Mouse (Mus musculus) CH12F3 (cell line): ENCODE results near the gene Zfp639.

Experiments used
- in situ Hi-C: fragments of 300-500 bp; cut with MboI; formaldehyde crosslinking; loops from 2 replicates; pipeline ENCODE4 v1.14.3; 2020; ENCODE audit warnings: low sequenced_read_pairs

The Zfp639 gene

GRCm38 (mm10) chr3:32509496-32510374, at the start of gene Zfp639:
TSS of gene Zfp639 (plus strand) at chr3:32510259.
- in situ Hi-C loops = no loop called here

GRCm38 (mm10) chr3:32467321-32467720, 42.7 kb upstream of the Zfp639 start:
- in situ Hi-C loops = no loop called here

- in situ Hi-C loops = no loop called here
These were observed 41.6 kb upstream of the Zfp639 start for GRCm38 (mm10) chr3:32468411-32468810.

- in situ Hi-C loops = no loop called here
These were observed 39.6 kb upstream of the Zfp639 start for GRCm38 (mm10) chr3:32470449-32470848.

- in situ Hi-C loops = no loop called here
These were observed 39.0 kb upstream of the Zfp639 start for GRCm38 (mm10) chr3:32471098-32471497.

- in situ Hi-C loops = no loop called here
These were observed 37.7 kb upstream of the Zfp639 start for GRCm38 (mm10) chr3:32472191-32472900.

- in situ Hi-C loops = no loop called here
These were observed 36.9 kb upstream of the Zfp639 start for GRCm38 (mm10) chr3:32473184-32473583.

GRCm38 (mm10) chr3:32479961-32480360, 30.1 kb upstream of the Zfp639 start:
- in situ Hi-C loops = no loop called here

GRCm38 (mm10) chr3:32483035-32483434, 27.0 kb upstream of the Zfp639 start:
- in situ Hi-C loops = no loop called here

- in situ Hi-C loops = no loop called here
These were observed 23.5 kb upstream of the Zfp639 start for GRCm38 (mm10) chr3:32486543-32486942.

GRCm38 (mm10) chr3:32488172-32488571, 21.9 kb upstream of the Zfp639 start:
- in situ Hi-C loops = no loop called here

GRCm38 (mm10) chr3:32490076-32490927, 19.8 kb upstream of the Zfp639 start:
- in situ Hi-C loops = no loop called here

GRCm38 (mm10) chr3:32490928-32491315, 19.1 kb upstream of the Zfp639 start:
- in situ Hi-C loops = no loop called here

GRCm38 (mm10) chr3:32492097-32493090, 17.7 kb upstream of the Zfp639 start, which contains the start of gene Kcnmb3:
TSS of gene Kcnmb3 (minus strand) at chr3:32492231.
- in situ Hi-C loops = no loop called here

GRCm38 (mm10) chr3:32494387-32495087, 15.5 kb upstream of the Zfp639 start:
- in situ Hi-C loops = no loop called here

- in situ Hi-C loops = no loop called here
These were observed 14.8 kb upstream of the Zfp639 start for GRCm38 (mm10) chr3:32495088-32495770.

GRCm38 (mm10) chr3:32495856-32496710, 14.0 kb upstream of the Zfp639 start:
- in situ Hi-C loops = no loop called here

GRCm38 (mm10) chr3:32496711-32497070, 13.4 kb upstream of the Zfp639 start:
- in situ Hi-C loops = no loop called here
